19 mouse cellular contexts compared by ENCODE assay signal in genomic region chr11:116058022-116058614, GRCm38 (mm10). TPM values are rescaled to one million over a fixed set of nuclear protein-coding genes. Genes with fewer than 3 reads are reported as not detected.
DNase-seq lines count a peak whose midpoint lies in the region; ATAC-seq lines count a peak whose summit lies in the region.
"Had no signal": no experiment of that assay in that cellular context is flagged by ENCODE, and none has a peak within 500 bp of the region (broad histone marks: within the 10 kb centered on the region; RNA-seq: fewer than 3 reads in every experiment).

No protein-coding gene starts in this region.

- H3K9ac ChIP-seq in heart, embryonic 15.5 days: no peak overlapping the region; the same call in 1 of the 2 replicates
- H3K9ac ChIP-seq in liver, embryonic 13.5 days: peak overlapping the region; percentile 50; the same call in 1 of the 2 replicates
- no peak overlapping the region for H3K9ac ChIP-seq in hindbrain, embryonic 16.5 days (ENCODE audit: low read depth, low read length)
- H3K9ac ChIP-seq: limb, embryonic 15.5 days; midbrain, embryonic 15.5 days; neural tube, embryonic 13.5 days had no signal

- H3K27ac ChIP-seq in heart, embryonic 15.5 days: peak overlapping the region; percentile 21; the same call in 1 of the 2 replicates
- H3K27ac ChIP-seq in liver, embryonic 13.5 days: peak overlapping the region; percentile 87
- H3K27ac ChIP-seq in hindbrain, embryonic 16.5 days (ENCODE audit: low read depth, low read length): no peak overlapping the region
- H3K27ac ChIP-seq: embryonic facial prominence, embryonic 13.5 days; gastrocnemius, adult 2 months; heart, adult 2 months; limb, embryonic 15.5 days; midbrain, embryonic 15.5 days; neural tube, embryonic 13.5 days had no signal

- 71% methylated on average over 12 of the region's 12 CpGs for WGBS in heart, embryonic 15.5 days
- WGBS in liver, embryonic 13.5 days (ENCODE audit: insufficient replicate concordance): 74% methylated on average over 12 of the region's 12 CpGs
- 82% methylated on average over 12 of the region's 12 CpGs for WGBS in hindbrain, embryonic 16.5 days

- DNase-seq in heart, postnatal 36 days: no peak
- DNase-seq in cerebellum, adult 8-10 months: peak; percentile 57
- no peak for DNase-seq in liver, embryonic 13.5 days
- DNase-seq: gastrocnemius, adult 2 months; kidney, postnatal 25 days; lung, postnatal 36 days; retina, postnatal 1 day; thymus, adult 2 months had no signal

- intact Hi-C loops in heart, postnatal 36 days (cut with DNase I): no loop called here

- H3K4me2 ChIP-seq in heart, embryonic 15.5 days: no peak overlapping the region
- peak overlapping the region; percentile 34; the same call in 1 of the 2 replicates for H3K4me2 ChIP-seq in liver, embryonic 13.5 days
- no peak overlapping the region for H3K4me2 ChIP-seq in hindbrain, embryonic 16.5 days (ENCODE audit: low read length)
- H3K4me2 ChIP-seq: embryonic facial prominence, embryonic 13.5 days; limb, embryonic 15.5 days; midbrain, embryonic 15.5 days; neural tube, embryonic 13.5 days had no signal

- peaks cover 88% of the 10 kb centered on the region for H3K36me3 ChIP-seq in heart, embryonic 15.5 days
- peaks cover 100% of the 10 kb centered on the region for H3K36me3 ChIP-seq in megakaryocyte, embryonic 14.5 days (replicated peaks; ENCODE audit: low read length)
- H3K36me3 ChIP-seq in liver, embryonic 13.5 days: peaks cover 99% of the 10 kb centered on the region
- peaks cover 49% of the 10 kb centered on the region for H3K36me3 ChIP-seq in hindbrain, embryonic 16.5 days (ENCODE audit: control insufficient read depth, insufficient read depth, low read length)

- peaks cover 25% of the 10 kb centered on the region for H3K4me1 ChIP-seq in heart, embryonic 15.5 days (replicated peaks)
- H3K4me1 ChIP-seq in megakaryocyte, embryonic 14.5 days: peaks cover 96% of the 10 kb centered on the region
- peaks cover 62% of the 10 kb centered on the region for H3K4me1 ChIP-seq in liver, embryonic 13.5 days (replicated peaks)
- no peaks in the 10 kb centered on the region for H3K4me1 ChIP-seq in hindbrain, embryonic 16.5 days (ENCODE audit: control insufficient read depth, insufficient read depth, low read depth, low read length)
- H3K4me1 ChIP-seq: embryonic facial prominence, embryonic 13.5 days; midbrain, embryonic 15.5 days; neural tube, embryonic 13.5 days had no signal

- no peaks in the 10 kb centered on the region for H3K9me3 ChIP-seq in heart, embryonic 15.5 days (replicated peaks)
- H3K9me3 ChIP-seq in megakaryocyte, embryonic 14.5 days: no peaks in the 10 kb centered on the region
- H3K9me3 ChIP-seq in liver, embryonic 13.5 days (replicated peaks): no peaks in the 10 kb centered on the region
- no peaks in the 10 kb centered on the region for H3K9me3 ChIP-seq in hindbrain, embryonic 16.5 days (ENCODE audit: control insufficient read depth, low read length)
- H3K9me3 ChIP-seq: embryonic facial prominence, embryonic 13.5 days; hindbrain, embryonic 10.5 days; limb, embryonic 15.5 days; midbrain, embryonic 15.5 days; neural tube, embryonic 13.5 days had no signal

- ATAC-seq in heart, embryonic 15.5 days (replicated peaks; ENCODE audit: insufficient number of reproducible peaks, insufficient read depth, low FRiP score, low read depth): no peak
- no peak for ATAC-seq in megakaryocyte, adult 5-6 weeks (ENCODE audit: poor library complexity, severe bottlenecking)
- ATAC-seq in liver, embryonic 13.5 days (ENCODE audit: low read depth): no peak
- no peak for ATAC-seq in hindbrain, embryonic 16.5 days
- ATAC-seq: intestine, postnatal 0 days; midbrain, embryonic 15.5 days had no signal

- H3K4me3 ChIP-seq in heart, embryonic 15.5 days: no peak overlapping the region
- peak overlapping the region; percentile 86 for H3K4me3 ChIP-seq in megakaryocyte, embryonic 14.5 days (replicated peaks)
- no peak overlapping the region for H3K4me3 ChIP-seq in liver, embryonic 13.5 days (replicated peaks)
- H3K4me3 ChIP-seq in hindbrain, embryonic 16.5 days (ENCODE audit: low read length): no peak overlapping the region
- H3K4me3 ChIP-seq: embryonic facial prominence, embryonic 13.5 days; gastrocnemius, adult 2 months; heart, adult 2 months; hindbrain, embryonic 10.5 days; limb, embryonic 15.5 days; midbrain, embryonic 15.5 days; neural tube, embryonic 13.5 days had no signal

- no peaks in the 10 kb centered on the region for H3K27me3 ChIP-seq in heart, embryonic 15.5 days
- no peaks in the 10 kb centered on the region for H3K27me3 ChIP-seq in megakaryocyte, embryonic 14.5 days (replicated peaks)
- no peaks in the 10 kb centered on the region for H3K27me3 ChIP-seq in liver, embryonic 13.5 days
- H3K27me3 ChIP-seq in hindbrain, embryonic 16.5 days (replicated peaks; ENCODE audit: control insufficient read depth, insufficient read depth, low read length): no peaks in the 10 kb centered on the region
- H3K27me3 ChIP-seq: embryonic facial prominence, embryonic 13.5 days; limb, embryonic 15.5 days; midbrain, embryonic 15.5 days; neural tube, embryonic 13.5 days had no signal

RNA-seq across cellular contexts. Expression of gene Unc13d, which starts 19.6 kb away (rescaled TPM):
- 1.0 and 3.9 TPM in 2 replicates for polyA plus RNA-seq in heart, embryonic 15.5 days (2015; fragmentation: Nextera tagmentation; extraction: Ambion mirVana)
- total RNA-seq in heart, postnatal 36 days (2021): under 1 TPM; 0.41 to 0.42 TPM
- 221 and 384 TPM in 2 replicates for polyA plus RNA-seq in megakaryocyte, embryonic 14.5 days (2012; ENCODE audit: insufficient read depth, low replicate concordance)
- total RNA-seq in megakaryocyte, adult 5-6 weeks (2015): 16.5 and 18.2 TPM in 2 replicates
- 26.7 and 27.7 TPM in 2 replicates for total RNA-seq in megakaryocyte, adult 5-6 weeks (2017)
- polyA plus RNA-seq in liver, embryonic 13.5 days (2015; fragmentation: Nextera tagmentation; extraction: Ambion mirVana): 31.6 and 32.7 TPM in 2 replicates
- polyA plus RNA-seq in hindbrain, embryonic 16.5 days (2015; fragmentation: Nextera tagmentation; extraction: Ambion mirVana): 0.69 and 0.80 TPM in 2 replicates

RNA-seq across cellular contexts. Expression of gene Unk, which starts 28.0 kb away (rescaled TPM):
- polyA plus RNA-seq in heart, embryonic 15.5 days (2015; fragmentation: Nextera tagmentation; extraction: Ambion mirVana): 19.5 and 27.3 TPM in 2 replicates
- 1 to 10 TPM; 8.0 to 8.4 TPM for total RNA-seq in heart, postnatal 36 days (2021)
- 18.8 and 53.4 TPM in 2 replicates for polyA plus RNA-seq in megakaryocyte, embryonic 14.5 days (2012; ENCODE audit: insufficient read depth, low replicate concordance)
- 10.1 and 10.5 TPM in 2 replicates for total RNA-seq in megakaryocyte, adult 5-6 weeks (2015)
- total RNA-seq in megakaryocyte, adult 5-6 weeks (2017): 7.8 and 8.3 TPM in 2 replicates
- 9.8 and 10.7 TPM in 2 replicates for polyA plus RNA-seq in liver, embryonic 13.5 days (2015; fragmentation: Nextera tagmentation; extraction: Ambion mirVana)
- 30.1 and 37.6 TPM in 2 replicates for polyA plus RNA-seq in hindbrain, embryonic 16.5 days (2015; fragmentation: Nextera tagmentation; extraction: Ambion mirVana)

RNA-seq across cellular contexts. Expression of gene Wbp2, which starts 28.7 kb away (rescaled TPM):
- 121 and 139 TPM in 2 replicates for polyA plus RNA-seq in heart, embryonic 15.5 days (2015; fragmentation: Nextera tagmentation; extraction: Ambion mirVana)
- 100 to 1,000 TPM in 1 of 2 experiments, 10 to 100 TPM in 1; 97.0 to 106 TPM for total RNA-seq in heart, postnatal 36 days (2021)
- 842 and 1,717 TPM in 2 replicates for polyA plus RNA-seq in megakaryocyte, embryonic 14.5 days (2012; ENCODE audit: insufficient read depth, low replicate concordance)
- 89.9 and 100 TPM in 2 replicates for total RNA-seq in megakaryocyte, adult 5-6 weeks (2015)
- 39.5 and 49.8 TPM in 2 replicates for total RNA-seq in megakaryocyte, adult 5-6 weeks (2017)
- polyA plus RNA-seq in liver, embryonic 13.5 days (2015; fragmentation: Nextera tagmentation; extraction: Ambion mirVana): 58.9 and 81.2 TPM in 2 replicates
- 183 and 225 TPM in 2 replicates for polyA plus RNA-seq in hindbrain, embryonic 16.5 days (2015; fragmentation: Nextera tagmentation; extraction: Ambion mirVana)

RNA-seq across cellular contexts. Expression of gene H3f3b, which starts 30.4 kb away (rescaled TPM):
- 648 and 727 TPM in 2 replicates for polyA plus RNA-seq in heart, embryonic 15.5 days (2015; fragmentation: Nextera tagmentation; extraction: Ambion mirVana)
- 100 to 1,000 TPM; 136 to 158 TPM for total RNA-seq in heart, postnatal 36 days (2021)
- 819 and 908 TPM in 2 replicates for polyA plus RNA-seq in megakaryocyte, embryonic 14.5 days (2012; ENCODE audit: insufficient read depth, low replicate concordance)
- total RNA-seq in megakaryocyte, adult 5-6 weeks (2015): 756 and 808 TPM in 2 replicates
- total RNA-seq in megakaryocyte, adult 5-6 weeks (2017): 735 and 795 TPM in 2 replicates
- 785 and 880 TPM in 2 replicates for polyA plus RNA-seq in liver, embryonic 13.5 days (2015; fragmentation: Nextera tagmentation; extraction: Ambion mirVana)
- polyA plus RNA-seq in hindbrain, embryonic 16.5 days (2015; fragmentation: Nextera tagmentation; extraction: Ambion mirVana): 1,585 and 1,603 TPM in 2 replicates

RNA-seq across cellular contexts. Expression of gene Galk1, which starts 45.6 kb away (rescaled TPM):
- polyA plus RNA-seq in heart, embryonic 15.5 days (2015; fragmentation: Nextera tagmentation; extraction: Ambion mirVana): 120 and 147 TPM in 2 replicates
- 10 to 100 TPM; 12.8 to 19.3 TPM for total RNA-seq in heart, postnatal 36 days (2021)
- polyA plus RNA-seq in megakaryocyte, embryonic 14.5 days (2012; ENCODE audit: insufficient read depth, low replicate concordance): 197 and 238 TPM in 2 replicates
- total RNA-seq in megakaryocyte, adult 5-6 weeks (2015): 4.6 and 5.0 TPM in 2 replicates
- total RNA-seq in megakaryocyte, adult 5-6 weeks (2017): 10.4 and 10.8 TPM in 2 replicates
- polyA plus RNA-seq in liver, embryonic 13.5 days (2015; fragmentation: Nextera tagmentation; extraction: Ambion mirVana): 164 and 165 TPM in 2 replicates
- 76.0 and 76.2 TPM in 2 replicates for polyA plus RNA-seq in hindbrain, embryonic 16.5 days (2015; fragmentation: Nextera tagmentation; extraction: Ambion mirVana)
